Mouse (Mus musculus) stomach, postnatal 0 days (tissue): ENCODE measurements around the gene St5. TPM values are rescaled to one million over a fixed set of nuclear protein-coding genes. Genes with fewer than 3 reads are reported as not detected.

Source experiments
- ATAC-seq: fragments of 200-750 bp; cut with Nextera tagmentation; 2 replicates; pipeline ENCODE4 v1.8.0; 2017; ENCODE audit not compliant: low FRiP score, low TSS enrichment
- DNase-seq: peaks from one replicate; pipeline ENCODE4 v3.0.0-alpha.2; 2016; ENCODE audit warnings: low spot score
- H3K27ac ChIP-seq: fragments of 300-500 bp; sonication (generic); replicated peaks from 2 replicates; pipeline ENCODE4 v1.5.1; 2014; ENCODE audit warnings: mild to moderate bottlenecking, control low read depth
- H3K27me3 ChIP-seq: fragments of 300-500 bp; sonication (generic); 2 replicates; pipeline ENCODE4 v1.6.1; 2014; ENCODE audit warnings: low read length; ENCODE audit not compliant: control insufficient read depth, insufficient read depth
- H3K36me3 ChIP-seq: fragments of 300-500 bp; sonication (generic); 2 replicates; pipeline ENCODE4 v1.6.1; 2014; ENCODE audit warnings: low read length, mixed read lengths; ENCODE audit not compliant: control insufficient read depth, insufficient read depth
- H3K4me1 ChIP-seq: fragments of 300-500 bp; sonication (generic); replicated peaks from 2 replicates; pipeline ENCODE4 v1.6.1; 2014; ENCODE audit warnings: antibody characterized with exemption; ENCODE audit not compliant: control insufficient read depth, insufficient read depth
- H3K4me2 ChIP-seq: fragments of 300-500 bp; sonication (generic); replicated peaks from 2 replicates; pipeline ENCODE4 v1.6.1; 2014; ENCODE audit warnings: low read depth, mild to moderate bottlenecking, control low read depth, moderate library complexity
- H3K4me3 ChIP-seq: fragments of 300-500 bp; sonication (generic); 2 replicates; pipeline ENCODE4 v1.5.1; 2014; ENCODE audit warnings: low read depth, low read length, control low read depth
- H3K9ac ChIP-seq: fragments of 300-500 bp; sonication (generic); 2 replicates; pipeline ENCODE4 v1.6.1; 2014; ENCODE audit warnings: mild to moderate bottlenecking, low read length, control low read depth, mixed read lengths
- H3K9me3 ChIP-seq: fragments of 300-500 bp; sonication (generic); 2 replicates; pipeline ENCODE4 v1.6.1; 2016; ENCODE audit warnings: low read length; ENCODE audit not compliant: control insufficient read depth
- CTCF ChIP-seq: IDR thresholded peaks from 2 replicates; pipeline ENCODE4 v1.5.1; 2016; ENCODE audit warnings: antibody characterized with exemption, low read depth, mild to moderate bottlenecking, moderate library complexity
- EP300 ChIP-seq: optimal IDR thresholded peaks from 2 replicates; pipeline ENCODE3; 2016; ENCODE audit warnings: antibody characterized with exemption
- WGBS: fragments of 180-500 bp; shearing (Covaris S2); extraction: QIAGEN DNeasy Blood & Tissue Kit; methylation state at CpG from one replicate; pipeline ENCODE4 v1.1.7; 2014; 5-methylcytosine and 5-hydroxymethylcytosine counted together
- polyA plus RNA-seq: library from polyadenylated mRNA; unstranded; fragments of >200 nt; fragmentation: Nextera tagmentation; extraction: Ambion mirVana; gene quantifications from 2 replicates; pipeline ENCODE4 v1.2.1, GENCODE M21; 2015

The St5 gene
- polyA plus RNA-seq, 1 experiment from 2014 or later = 35.6 TPM

- no peak overlapping the region for H3K4me2 ChIP-seq
Measured at GRCm38 (mm10) chr7:109522084-109522483, 181.3 kb downstream of the St5 start.

GRCm38 (mm10) chr7:109519936-109520335, 183.5 kb downstream of the St5 start:
- Histone ChIP-seq H3K9ac (peak overlapping the region; percentile 99), H3K4me1 (peaks cover 4% of the 10 kb centered on the region), H3K4me3 (peak overlapping the region; percentile 97), H3K36me3 (peaks cover 6% of the 10 kb centered on the region), H3K9me3 (no peaks in the 10 kb centered on the region), H3K4me2 (peak overlapping the region; percentile 79), H3K27me3 (no peaks in the 10 kb centered on the region), H3K27ac (peak overlapping the region; percentile 96)
- DNase-seq (peak; percentile 26), ATAC-seq (no peak)
- WGBS = 1% methylated on average over 10 of the region's 10 CpGs
- TF ChIP-seq EP300 = no peak
- no peak for TF ChIP-seq CTCF

More at GRCm38 (mm10) chr7:109522084-109522483, 181.3 kb downstream of the St5 start:
- Histone ChIP-seq H3K4me1 (peaks cover 4% of the 10 kb centered on the region), H3K4me3 (no peak overlapping the region), H3K27me3 (no peaks in the 10 kb centered on the region), H3K36me3 (peaks cover 15% of the 10 kb centered on the region), H3K9me3 (no peaks in the 10 kb centered on the region), H3K9ac (no peak overlapping the region), H3K27ac (no peak overlapping the region)
- ATAC-seq (no peak), DNase-seq (no peak)
- WGBS = 77% methylated on average over 5 of the region's 5 CpGs
- TF ChIP-seq EP300 = no peak

GRCm38 (mm10) chr7:109518838-109519696, 184.3 kb downstream of the St5 start, which contains the start of gene Rpl27a:
Gene Rpl27a, plus strand, starts transcription at chr7:109519147.
- H3K4me1 ChIP-seq = peaks cover 4% of the 10 kb centered on the region
- TF ChIP-seq CTCF (peak; percentile 31), EP300 (peak; percentile 96)
- WGBS = under 1% methylated on average over 58 of the region's 72 CpGs
- peaks cover 5% of the 10 kb centered on the region for H3K36me3 ChIP-seq
- H3K27me3 ChIP-seq = no peaks in the 10 kb centered on the region
- peak; percentile 96 for ATAC-seq
- H3K9ac ChIP-seq = peak within 1 kb of the TSS; percentile 99
- H3K4me2 ChIP-seq = peak within 1 kb of the TSS; percentile 79
- H3K9me3 ChIP-seq = no peaks in the 10 kb centered on the region
- H3K4me3 ChIP-seq = peak within 1 kb of the TSS; percentile 97
- peak; percentile 99 for DNase-seq
- H3K27ac ChIP-seq = peak within 1 kb of the TSS; percentile 96

- H3K4me2 ChIP-seq = peak overlapping the region; percentile 49
- peak overlapping the region; percentile 66 for H3K9ac ChIP-seq
- H3K4me1 ChIP-seq = peaks cover 4% of the 10 kb centered on the region
- peak overlapping the region; percentile 97 for H3K4me3 ChIP-seq
- peak; percentile 45 for DNase-seq
- H3K9me3 ChIP-seq = no peaks in the 10 kb centered on the region
- peaks cover 5% of the 10 kb centered on the region; the same call in 1 of the 2 replicates for H3K36me3 ChIP-seq
- H3K27me3 ChIP-seq = no peaks in the 10 kb centered on the region
- H3K27ac ChIP-seq = peak overlapping the region; percentile 96
- TF ChIP-seq EP300 (no peak), CTCF (no peak)
- peak; percentile 20 for ATAC-seq
- 10% methylated on average over 10 of the region's 10 CpGs for WGBS
Measured at GRCm38 (mm10) chr7:109518036-109518681, 185.2 kb downstream of the St5 start.

- DNase-seq = no peak
- Histone ChIP-seq H3K4me3 (no peak overlapping the region), H3K9me3 (no peaks in the 10 kb centered on the region), H3K4me1 (peaks cover 4% of the 10 kb centered on the region), H3K27me3 (no peaks in the 10 kb centered on the region), H3K36me3 (no peaks in the 10 kb centered on the region), H3K27ac (no peak overlapping the region), H3K4me2 (no peak overlapping the region), H3K9ac (no peak overlapping the region)
- no peak for ATAC-seq
- 75% methylated on average over 3 of the region's 3 CpGs for WGBS
- TF ChIP-seq EP300 = no peak
- no peak for TF ChIP-seq CTCF
Measured at GRCm38 (mm10) chr7:109516500-109516899, 186.9 kb downstream of the St5 start.

GRCm38 (mm10) chr7:109511838-109512237, 191.6 kb downstream of the St5 start:
- ATAC-seq (no peak), DNase-seq (no peak)
- TF ChIP-seq EP300 = no peak
- Histone ChIP-seq H3K4me3 (no peak overlapping the region), H3K27me3 (no peaks in the 10 kb centered on the region), H3K4me1 (no peaks in the 10 kb centered on the region), H3K4me2 (no peak overlapping the region), H3K9me3 (no peaks in the 10 kb centered on the region), H3K27ac (no peak overlapping the region), H3K9ac (no peak overlapping the region), H3K36me3 (no peaks in the 10 kb centered on the region)
- 89% methylated on average over 3 of the region's 3 CpGs for WGBS
